Mouse (Mus musculus): Measurements from ENCODE around the gene Zfp94. TPM values are rescaled to one million over a fixed set of nuclear protein-coding genes. Genes with fewer than 3 reads are reported as not detected.
A peak's percentile ranks its signal among the peaks of the same experiment; 100 is the strongest.
"Not testable (repeated sequence)": the region's sequence is repeated elsewhere in the genome, so short reads cannot be mapped to it uniquely, and the experiment has no call there.

Gene Zfp94
- total RNA-seq, 1 experiment = 5.4 TPM

GRCm38 (mm10) chr7:24280031-24280857, 36.2 kb downstream of the Zfp94 start:
- no peak for TF ChIP-seq MAFK (IDR thresholded peaks at IDR 0.05; ENCODE audit: insufficient read depth, low read depth, low read length)
- no peak for TF ChIP-seq ZNF384 (IDR thresholded peaks at IDR 0.05; ENCODE audit: low read depth, low read length)
- TF ChIP-seq ZC3H11A (IDR thresholded peaks at IDR 0.05; ENCODE audit: borderline replicate concordance, low read depth, low read length) = no peak
- TF ChIP-seq CHD2 (IDR thresholded peaks at IDR 0.05; ENCODE audit: low read depth, low read length) = no peak
- no peak for TF ChIP-seq HCFC1 (IDR thresholded peaks at IDR 0.05; ENCODE audit: borderline replicate concordance, insufficient read depth, low read length)
- peak overlapping the region; percentile 92 for H3K27ac ChIP-seq (ENCODE audit: insufficient read depth, low read depth, low read length, poor library complexity, severe bottlenecking)

DNA sequence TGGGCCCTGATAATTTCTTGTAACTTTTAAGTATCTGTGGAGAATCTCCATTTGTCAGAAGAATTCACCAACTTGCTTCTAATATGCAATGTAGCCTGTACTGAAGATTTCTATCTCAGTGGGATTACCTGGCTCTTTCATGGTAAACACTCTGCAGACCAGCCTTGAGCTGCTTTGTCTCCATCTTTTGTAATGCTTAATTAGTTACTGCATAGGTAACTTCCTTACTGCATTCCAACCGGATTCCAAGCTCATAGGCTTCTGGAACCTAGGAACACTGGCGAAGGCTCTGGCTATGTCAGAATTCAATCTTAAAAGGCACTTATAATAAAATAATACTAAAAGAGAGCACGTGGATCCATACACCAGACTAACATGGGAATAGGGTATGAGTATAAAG, 37.7 kb downstream of the Zfp94 start:
- H3K4me3 ChIP-seq (ENCODE audit: insufficient read depth in 1 of 2, low read depth in 1 of 2, low read length in 2 of 2, poor library complexity in 1 of 2, severe bottlenecking in 1 of 2); H3K9me3 ChIP-seq (ENCODE audit: control insufficient read depth, insufficient read depth, low read depth, low read length); H3K9ac ChIP-seq (ENCODE audit: insufficient read depth, low read depth, low read length, poor library complexity, severe bottlenecking); DNase-seq (ENCODE audit: low read depth, low spot score); H3K36me3 ChIP-seq (ENCODE audit: control insufficient read depth, insufficient read depth, low read length, poor library complexity, severe bottlenecking); in situ Hi-C loops (cut with MboI; ENCODE audit: low sequenced_read_pairs in 2 of 2, unreplicated experiment in 2 of 2): not testable (repeated sequence)
- Histone ChIP-seq H3K4me1 (ENCODE audit: control insufficient read depth in 2 of 2, insufficient read depth in 2 of 2, low read length in 2 of 2, poor library complexity in 1 of 2) (peaks cover 7 to 11% of the 10 kb centered on the region in 2 experiments; a peak in 3 of 4 replicates), H3K27ac (ENCODE audit: insufficient read depth, low read depth, low read length, poor library complexity, severe bottlenecking) (peak overlapping the region; percentile 99; the same call in 1 of the 2 replicates)

More at GRCm38 (mm10) chr7:24280031-24280857, 36.2 kb downstream of the Zfp94 start:
- peak overlapping the region; percentile 57 to 69 for H3K4me3 ChIP-seq (ENCODE audit: insufficient read depth in 1 of 2, low read depth in 1 of 2, low read length in 2 of 2, poor library complexity in 1 of 2, severe bottlenecking in 1 of 2)
- no peaks in the 10 kb centered on the region for H3K9me3 ChIP-seq (ENCODE audit: control insufficient read depth, insufficient read depth, low read depth, low read length)
- H3K9ac ChIP-seq (ENCODE audit: insufficient read depth, low read depth, low read length, poor library complexity, severe bottlenecking) = peak overlapping the region; percentile 77
- DNase-seq (ENCODE audit: low read depth, low spot score) = no peak
- H3K4me1 ChIP-seq (ENCODE audit: control insufficient read depth in 2 of 2, insufficient read depth in 2 of 2, low read length in 2 of 2, poor library complexity in 1 of 2) = peaks cover 7 to 11% of the 10 kb centered on the region in 2 experiments; a peak in 3 of 4 replicates
- in situ Hi-C loops (cut with MboI; ENCODE audit: low sequenced_read_pairs in 2 of 2, unreplicated experiment in 2 of 2) = no loop called here
- no peaks in the 10 kb centered on the region for H3K36me3 ChIP-seq (ENCODE audit: control insufficient read depth, insufficient read depth, low read length, poor library complexity, severe bottlenecking)

DNA sequence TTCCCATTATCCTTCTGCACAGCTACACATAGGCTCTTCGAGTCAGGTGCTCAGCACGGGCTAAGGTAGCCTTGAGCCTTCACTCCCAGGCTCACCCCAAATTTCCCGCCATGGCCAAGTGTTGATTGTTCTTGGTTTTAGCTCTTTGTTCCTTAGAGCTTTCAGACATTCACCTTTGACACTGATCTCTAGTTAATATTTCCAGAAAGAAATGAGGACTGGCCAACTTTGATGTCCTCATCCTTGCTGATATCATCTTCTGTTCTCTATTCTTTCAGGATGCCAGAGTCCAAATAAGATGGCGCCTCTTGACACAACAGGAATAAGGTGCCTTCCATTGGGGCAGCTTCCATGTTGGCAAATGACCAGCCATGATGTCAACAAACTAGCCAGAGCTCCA, 42.0 kb downstream of the Zfp94 start:
- no peak for DNase-seq (ENCODE audit: low read depth, low spot score)
- in situ Hi-C loops (cut with MboI; ENCODE audit: low sequenced_read_pairs in 2 of 2, unreplicated experiment in 2 of 2) = no loop called here

DNA sequence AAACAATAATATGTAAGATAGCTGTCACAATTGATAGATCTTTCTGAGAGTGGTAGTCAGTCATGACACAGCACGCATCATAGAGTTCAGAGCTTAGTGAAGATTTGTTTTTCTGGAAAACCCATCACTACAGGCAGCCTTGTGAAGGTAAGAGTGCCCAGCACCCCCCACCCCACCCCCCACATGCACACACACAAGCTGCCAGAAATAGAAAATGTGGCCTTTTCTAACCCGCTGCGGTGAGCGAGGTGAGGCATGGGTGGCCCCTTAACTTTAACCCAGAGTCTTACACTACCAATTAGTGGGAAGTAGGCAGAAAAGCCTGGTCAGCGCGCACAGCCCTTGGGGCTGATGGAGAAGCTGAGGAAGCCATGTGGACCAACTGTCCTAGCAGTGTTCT, 45.3 kb downstream of the Zfp94 start:
- Histone ChIP-seq H3K4me3 (ENCODE audit: insufficient read depth in 1 of 2, low read depth in 1 of 2, low read length in 2 of 2, poor library complexity in 1 of 2, severe bottlenecking in 1 of 2) (no peak overlapping the region), H3K27ac (ENCODE audit: insufficient read depth, low read depth, low read length, poor library complexity, severe bottlenecking) (no peak overlapping the region), H3K36me3 (ENCODE audit: control insufficient read depth, insufficient read depth, low read length, poor library complexity, severe bottlenecking) (peaks cover 5% of the 10 kb centered on the region), H3K9me3 (ENCODE audit: control insufficient read depth, insufficient read depth, low read depth, low read length) (no peaks in the 10 kb centered on the region), H3K4me1 (ENCODE audit: control insufficient read depth in 2 of 2, insufficient read depth in 2 of 2, low read length in 2 of 2, poor library complexity in 1 of 2) (peaks cover 0 to 4% of the 10 kb centered on the region in 2 experiments; a peak in 2 of 4 replicates), H3K9ac (ENCODE audit: insufficient read depth, low read depth, low read length, poor library complexity, severe bottlenecking) (no peak overlapping the region)
- TF ChIP-seq CHD2 (IDR thresholded peaks at IDR 0.05; ENCODE audit: low read depth, low read length) (no peak), ZNF384 (IDR thresholded peaks at IDR 0.05; ENCODE audit: low read depth, low read length) (no peak), HCFC1 (IDR thresholded peaks at IDR 0.05; ENCODE audit: borderline replicate concordance, insufficient read depth, low read length) (no peak), ZC3H11A (IDR thresholded peaks at IDR 0.05; ENCODE audit: borderline replicate concordance, low read depth, low read length) (no peak), MAFK (IDR thresholded peaks at IDR 0.05; ENCODE audit: insufficient read depth, low read depth, low read length) (no peak)
- DNase-seq (ENCODE audit: low read depth, low spot score) = no peak
- in situ Hi-C loops (cut with MboI; ENCODE audit: low sequenced_read_pairs in 2 of 2, unreplicated experiment in 2 of 2) = no loop called here

More for the DNA sequence above, 42.0 kb downstream of the Zfp94 start:
- peaks cover 5 to 6% of the 10 kb centered on the region in 2 experiments; a peak in 2 of 4 replicates for H3K4me1 ChIP-seq (ENCODE audit: control insufficient read depth in 2 of 2, insufficient read depth in 2 of 2, low read length in 2 of 2, poor library complexity in 1 of 2)
- peaks cover 5% of the 10 kb centered on the region for H3K36me3 ChIP-seq (ENCODE audit: control insufficient read depth, insufficient read depth, low read length, poor library complexity, severe bottlenecking)
- no peak overlapping the region for H3K4me3 ChIP-seq (ENCODE audit: insufficient read depth in 1 of 2, low read depth in 1 of 2, low read length in 2 of 2, poor library complexity in 1 of 2, severe bottlenecking in 1 of 2)
- H3K9ac ChIP-seq (ENCODE audit: insufficient read depth, low read depth, low read length, poor library complexity, severe bottlenecking) = no peak overlapping the region
- TF ChIP-seq MAFK (IDR thresholded peaks at IDR 0.05; ENCODE audit: insufficient read depth, low read depth, low read length) (no peak), HCFC1 (IDR thresholded peaks at IDR 0.05; ENCODE audit: borderline replicate concordance, insufficient read depth, low read length) (no peak), ZC3H11A (IDR thresholded peaks at IDR 0.05; ENCODE audit: borderline replicate concordance, low read depth, low read length) (no peak), CHD2 (IDR thresholded peaks at IDR 0.05; ENCODE audit: low read depth, low read length) (no peak), ZNF384 (IDR thresholded peaks at IDR 0.05; ENCODE audit: low read depth, low read length) (no peak)
- no peak overlapping the region for H3K27ac ChIP-seq (ENCODE audit: insufficient read depth, low read depth, low read length, poor library complexity, severe bottlenecking)
- H3K9me3 ChIP-seq (ENCODE audit: control insufficient read depth, insufficient read depth, low read depth, low read length) = no peaks in the 10 kb centered on the region

Data from ES-E14 (cell line).